Mouse (Mus musculus) spleen, adult 2 months (tissue): ENCODE data around the gene Grm4.

Source experiments
- CTCF ChIP-seq: fragments of 200-500 bp; IDR thresholded peaks from 2 replicates; pipeline ENCODE4 v1.5.1; 2011; ENCODE audit warnings: mild to moderate bottlenecking, inconsistent platforms; ENCODE audit not compliant: insufficient read depth, insufficient read length, insufficient replicate concordance; ENCODE audit errors: extremely low read depth
- POLR2A ChIP-seq: fragments of 200-500 bp; IDR thresholded peaks from 2 replicates; pipeline ENCODE4 v1.6.1; 2011; ENCODE audit warnings: low read depth, low read length, inconsistent platforms

- TF ChIP-seq CTCF (no peak), POLR2A (no peak)
Observed at GRCm38 (mm10) chr17:27555512-27556172, 34.4 kb upstream of the Grm4 start.
